Mouse (Mus musculus) right cerebral cortex, adult 18-20 months (tissue): ENCODE measurements at regions not wholly inside any gene's neighbourhood (a gene's known extent, or its start where the extent isn't known, plus 50 kb on each side); places are given as distances from the start of the nearest gene placed in this dataset.

Source experiments
- DNase-seq: peaks from one replicate; pipeline ENCODE4 v3.0.0; 2022; ENCODE audit warnings: mixed read lengths

GRCm38 (mm10) chr17:72782775-72783174 lies 53.5 kb upstream of the Ypel5 start:
- peak; percentile 46 for DNase-seq

- DNase-seq: peak; percentile 73
Measured at GRCm38 (mm10) chr17:72781786-72782185, 54.5 kb upstream of the Ypel5 start.

DNA sequence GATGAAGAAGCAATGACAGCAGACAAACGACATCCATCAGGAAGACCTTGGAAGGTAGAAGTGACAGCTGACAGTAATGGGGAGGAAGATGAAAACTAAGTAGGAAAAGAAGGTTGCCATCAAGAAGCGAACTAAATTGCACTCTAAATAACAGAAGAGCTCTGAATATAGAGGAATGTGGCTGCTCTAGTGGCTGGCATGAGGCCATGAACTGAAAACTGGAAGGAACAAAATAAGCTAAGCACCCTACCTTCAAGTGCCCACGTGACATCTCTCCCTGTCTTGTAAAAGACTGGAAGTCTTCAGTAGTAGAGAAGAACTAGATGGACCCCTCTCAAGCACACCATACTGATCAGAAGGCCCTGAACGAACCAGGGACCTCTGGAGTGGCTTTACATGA lies 68.0 kb upstream of the Ypel5 start:
- DNase-seq: no peak

- no peak for DNase-seq
Measured at GRCm38 (mm10) chr17:72760937-72761336, 75.3 kb upstream of the Ypel5 start.

DNA sequence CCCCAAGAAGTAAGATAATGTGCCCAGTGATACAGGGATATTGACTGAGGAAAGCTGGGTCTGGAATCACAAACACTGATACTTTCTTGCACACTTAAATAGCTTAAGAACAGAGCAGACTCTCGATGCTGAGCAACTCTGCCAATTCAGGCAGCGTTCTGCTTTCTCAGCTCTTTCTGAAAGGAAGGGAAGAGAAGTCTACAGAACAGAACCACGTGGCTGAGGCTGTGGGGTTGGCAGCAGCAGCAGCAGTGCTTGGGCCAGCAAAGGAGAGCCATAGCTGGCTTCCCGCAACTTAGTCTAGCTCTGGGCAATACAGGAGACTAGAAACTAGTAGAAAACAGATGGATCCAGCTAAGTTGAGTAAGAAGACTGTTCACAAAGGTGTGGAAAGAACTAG lies 89.8 kb upstream of the Ypel5 start:
- peak; percentile 30 for DNase-seq

- DNase-seq: no peak
Measured at GRCm38 (mm10) chr17:72733006-72733405, 103.2 kb upstream of the Ypel5 start.

DNA sequence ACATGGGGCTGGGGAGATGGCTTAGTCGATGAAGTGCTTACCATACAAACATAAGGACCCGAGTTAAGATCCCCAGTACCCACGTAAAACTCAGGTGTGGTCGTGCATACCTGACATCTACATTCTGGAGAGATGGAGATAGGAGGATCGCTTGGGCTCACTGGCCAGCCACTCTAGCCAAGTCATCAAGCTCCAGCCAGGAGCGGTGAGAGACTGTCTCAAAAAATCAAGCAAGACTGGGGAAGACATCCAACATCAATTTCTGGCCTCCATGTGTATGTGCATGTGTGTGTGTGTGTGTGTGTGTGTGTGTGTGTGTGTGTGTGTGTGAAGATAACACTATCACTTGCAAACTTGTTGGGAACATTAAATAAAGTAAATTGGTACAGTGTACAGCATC lies 104.6 kb upstream of the Ypel5 start:
- DNase-seq: no peak

DNA sequence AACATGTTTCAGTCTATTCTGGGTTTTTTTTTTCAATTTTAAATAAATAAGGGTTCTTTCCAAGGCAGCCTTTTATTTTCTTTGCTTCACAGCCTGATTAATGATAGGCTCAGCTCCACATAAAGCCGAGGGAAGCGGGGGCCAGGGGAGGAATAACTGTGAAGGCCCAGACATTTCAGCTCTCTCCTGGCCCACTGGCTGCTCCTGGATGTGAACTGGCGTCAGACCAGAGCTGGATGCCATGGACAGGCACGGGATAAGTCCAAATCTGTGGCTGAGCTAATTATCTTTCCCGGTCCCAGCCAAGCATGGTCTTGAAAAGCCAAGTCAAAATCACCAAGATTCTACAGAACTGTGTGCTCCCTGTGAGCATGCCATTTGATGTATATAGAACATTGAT lies 105.1 kb upstream of the Ypel5 start:
- peak; percentile 2 for DNase-seq

DNA sequence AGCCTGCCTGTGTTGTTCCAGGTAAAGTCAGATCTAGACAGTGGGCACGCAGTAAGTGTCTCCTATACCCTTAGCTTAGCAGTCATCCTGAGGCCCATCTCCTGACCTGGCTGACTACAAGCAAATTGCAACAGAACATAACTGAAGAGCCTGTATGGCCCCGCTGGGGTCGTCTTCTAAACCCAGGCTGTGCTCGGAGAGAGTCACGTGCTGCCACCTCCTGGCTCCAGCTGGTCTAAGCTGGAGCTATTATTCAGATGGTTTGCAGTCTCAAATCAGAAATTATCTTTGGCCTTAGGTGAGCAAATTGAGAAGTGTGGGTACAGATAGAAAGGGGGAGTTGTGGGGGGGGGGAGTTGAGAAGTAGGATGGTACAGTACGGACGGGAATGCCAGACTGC lies 115.5 kb upstream of the Ypel5 start:
- no peak for DNase-seq

- DNase-seq: no peak
Measured at GRCm38 (mm10) chr17:72719618-72720017, 115.2 kb upstream of the Alk start.

DNA sequence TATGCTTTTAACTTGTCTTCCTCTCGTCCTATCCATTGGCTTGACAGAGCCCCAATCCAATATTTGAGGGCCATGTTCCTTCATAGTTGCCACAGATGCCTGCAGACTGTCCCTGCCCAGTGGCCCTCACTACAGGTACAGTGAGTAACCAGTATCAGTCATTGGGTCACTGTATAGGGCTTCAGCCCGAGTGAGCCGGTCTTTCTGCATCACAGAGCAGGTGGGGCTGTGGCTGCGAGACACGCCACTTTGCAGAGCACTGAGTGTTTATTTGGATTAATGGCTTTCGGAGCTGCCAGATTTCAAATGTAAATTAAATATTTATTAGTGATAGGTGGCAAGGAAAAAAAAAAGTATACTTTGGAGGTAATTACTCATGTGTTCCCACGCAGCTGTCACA lies 87.2 kb upstream of the Alk start:
- no peak for DNase-seq

DNA sequence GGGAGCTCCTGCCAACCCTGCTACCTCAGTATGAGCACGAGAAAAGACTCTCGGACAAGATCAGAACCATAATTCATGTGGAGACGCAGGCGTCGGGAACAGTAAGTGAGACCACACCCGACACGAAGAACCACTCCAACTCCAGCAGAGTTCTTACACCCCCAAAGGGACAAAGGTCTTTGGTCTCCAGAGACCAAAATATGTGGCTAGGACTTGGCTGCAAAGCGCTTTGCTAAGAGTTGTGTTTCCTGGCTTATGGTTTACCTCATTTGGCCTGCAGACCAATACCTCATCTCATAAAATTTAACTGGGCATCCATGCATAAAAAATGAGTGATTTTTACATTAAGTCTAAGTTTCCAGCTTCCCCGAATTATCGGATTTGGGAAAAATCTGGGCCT lies 85.2 kb upstream of the Alk start:
- DNase-seq: no peak

- no peak for DNase-seq
Measured at GRCm38 (mm10) chr17:72688800-72689199, 84.4 kb upstream of the Alk start.

DNA sequence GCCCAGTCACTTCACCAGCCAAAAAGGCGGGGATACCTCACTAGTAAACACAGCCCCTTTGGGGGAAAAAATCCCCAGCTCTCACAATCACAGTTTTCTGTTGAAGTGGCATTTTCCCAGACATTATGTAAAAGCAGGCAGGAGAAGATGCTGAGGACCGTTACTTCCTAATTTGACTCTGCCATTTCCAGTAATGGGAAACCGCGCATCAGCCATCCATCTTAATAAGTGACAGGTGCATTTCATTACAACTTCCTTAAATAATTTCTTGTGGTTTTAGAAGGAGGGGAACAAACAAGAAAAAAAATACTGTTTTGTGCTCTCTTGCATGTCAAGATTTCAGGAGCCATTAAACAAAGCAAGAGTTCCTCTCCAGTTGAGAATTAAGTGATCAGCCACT lies 70.2 kb upstream of the Alk start:
- DNase-seq: no peak

DNA sequence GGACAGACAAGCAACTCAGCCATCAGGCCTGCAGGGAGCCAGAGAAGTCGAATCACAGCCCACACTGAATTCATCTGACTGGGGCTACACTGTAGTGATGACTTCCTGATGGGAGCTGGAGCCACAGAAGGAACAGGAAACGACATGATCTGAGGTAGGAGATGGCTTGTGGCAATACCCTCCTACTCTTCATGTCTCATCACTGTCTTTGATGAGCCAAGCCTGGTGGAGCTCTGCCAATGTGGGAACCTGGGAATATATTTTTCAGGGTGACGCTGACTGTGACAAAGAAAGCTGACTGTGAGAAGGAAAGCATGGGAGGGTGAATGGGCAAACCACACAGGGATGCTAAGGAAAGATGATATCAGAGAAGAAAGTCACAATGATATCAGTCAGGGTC lies 67.6 kb upstream of the Alk start:
- DNase-seq: peak; percentile 57

DNA sequence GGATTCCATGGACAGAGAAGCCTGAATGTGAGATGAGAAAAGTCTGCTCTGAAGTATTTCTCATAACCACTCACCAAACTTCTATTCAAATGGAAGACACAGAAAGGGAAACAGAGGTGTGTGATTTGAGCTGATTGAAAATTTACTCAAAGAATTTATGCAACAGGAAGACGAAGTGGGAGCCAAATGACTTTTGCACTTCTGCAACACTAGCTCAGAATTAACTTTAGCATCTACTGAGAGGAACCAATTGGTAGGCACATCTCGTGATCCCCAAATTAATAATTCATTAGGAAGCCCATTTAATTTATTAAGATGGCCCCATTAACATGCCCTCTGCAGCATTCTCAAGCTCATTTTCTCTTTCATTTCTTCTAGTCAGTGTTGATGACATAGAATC lies 62.5 kb upstream of the Alk start:
- DNase-seq: no peak

GRCm38 (mm10) chr17:72661678-72662077 lies 57.3 kb upstream of the Alk start:
- no peak for DNase-seq

- DNase-seq: no peak
Measured at GRCm38 (mm10) chr17:72658744-72659143, 54.3 kb upstream of the Alk start.

DNA sequence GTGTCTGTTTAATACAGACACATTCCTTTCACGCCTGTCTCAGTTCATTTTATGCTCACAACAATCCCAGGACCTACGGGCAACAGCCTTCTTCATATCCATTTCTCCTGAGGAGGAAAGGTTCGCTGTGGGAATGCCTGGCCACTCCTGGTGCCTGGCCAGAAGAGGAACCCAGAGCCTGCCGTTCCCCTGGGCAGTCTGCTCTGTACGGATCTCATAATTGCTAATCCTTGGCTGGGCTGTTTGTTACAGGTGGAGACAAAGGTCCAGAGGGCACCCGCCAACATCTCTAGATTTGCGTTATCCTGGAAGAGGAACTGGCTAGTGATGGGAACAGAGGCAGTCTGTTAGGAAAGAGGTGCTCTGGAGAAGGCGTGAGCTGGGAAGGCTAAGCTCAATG lies 53.4 kb upstream of the Alk start:
- no peak for DNase-seq
